Mouse (Mus musculus): ENCODE results near the gene Tns3. TPM values are rescaled to one million over a fixed set of nuclear protein-coding genes. Genes with fewer than 3 reads are reported as not detected.

Tns3 gene
- polyA plus RNA-seq, 1 experiment, result 29.2 TPM

GRCm38 (mm10) chr11:8484538-8484937, 179.8 kb downstream of the Tns3 start:
- H3K27me3 ChIP-seq (ENCODE audit: control insufficient read depth, insufficient read depth, low read length), result no peaks in the 10 kb centered on the region
- peaks cover 13% of the 10 kb centered on the region for H3K4me1 ChIP-seq (ENCODE audit: control insufficient read depth, insufficient read depth, low read length)
- 95% methylated on average over 4 of the region's 4 CpGs for WGBS
- no peak for DNase-seq
- no peak overlapping the region for H3K4me3 ChIP-seq (replicated peaks; ENCODE audit: insufficient read depth, low read depth, low read length)
- TF ChIP-seq CTCF (IDR thresholded peaks at IDR 0.05; ENCODE audit: borderline replicate concordance, insufficient read depth, low read depth, low read length) (no peak), POLR2A (IDR thresholded peaks at IDR 0.05; ENCODE audit: borderline replicate concordance, insufficient read depth, low read length) (no peak)
- no peak overlapping the region for H3K27ac ChIP-seq (ENCODE audit: insufficient read depth, low read length)

GRCm38 (mm10) chr11:8482721-8483120, 181.6 kb downstream of the Tns3 start:
- WGBS, result 11% methylated on average over 3 of the region's 3 CpGs
- DNase-seq, result peak in 1 of 2 experiments; percentile 26
- H3K27me3 ChIP-seq (ENCODE audit: control insufficient read depth, insufficient read depth, low read length), result no peaks in the 10 kb centered on the region
- H3K4me1 ChIP-seq (ENCODE audit: control insufficient read depth, insufficient read depth, low read length), result peaks cover 13% of the 10 kb centered on the region
- H3K4me3 ChIP-seq (replicated peaks; ENCODE audit: insufficient read depth, low read depth, low read length), result no peak overlapping the region
- no peak overlapping the region for H3K27ac ChIP-seq (ENCODE audit: insufficient read depth, low read length)
- TF ChIP-seq CTCF (IDR thresholded peaks at IDR 0.05; ENCODE audit: borderline replicate concordance, insufficient read depth, low read depth, low read length) (no peak), POLR2A (IDR thresholded peaks at IDR 0.05; ENCODE audit: borderline replicate concordance, insufficient read depth, low read length) (no peak)

- no peak overlapping the region for H3K4me3 ChIP-seq (replicated peaks; ENCODE audit: insufficient read depth, low read depth, low read length)
- peaks cover 13% of the 10 kb centered on the region for H3K4me1 ChIP-seq (ENCODE audit: control insufficient read depth, insufficient read depth, low read length)
- TF ChIP-seq POLR2A (IDR thresholded peaks at IDR 0.05; ENCODE audit: borderline replicate concordance, insufficient read depth, low read length) (no peak), CTCF (IDR thresholded peaks at IDR 0.05; ENCODE audit: borderline replicate concordance, insufficient read depth, low read depth, low read length) (no peak)
- no peak overlapping the region for H3K27ac ChIP-seq (ENCODE audit: insufficient read depth, low read length)
- H3K27me3 ChIP-seq (ENCODE audit: control insufficient read depth, insufficient read depth, low read length), result no peaks in the 10 kb centered on the region
- 57% methylated on average over 5 of the region's 5 CpGs for WGBS
- DNase-seq, result no peak
Observed at GRCm38 (mm10) chr11:8481962-8482361, 182.4 kb downstream of the Tns3 start.

- no peak overlapping the region for H3K4me3 ChIP-seq (replicated peaks; ENCODE audit: insufficient read depth, low read depth, low read length)
- WGBS, result 68% methylated on average over 6 of the region's 6 CpGs
- H3K27ac ChIP-seq (ENCODE audit: insufficient read depth, low read length), result no peak overlapping the region
- H3K27me3 ChIP-seq (ENCODE audit: control insufficient read depth, insufficient read depth, low read length), result no peaks in the 10 kb centered on the region
- H3K4me1 ChIP-seq (ENCODE audit: control insufficient read depth, insufficient read depth, low read length), result peaks cover 13% of the 10 kb centered on the region
- no peak for DNase-seq
- TF ChIP-seq POLR2A (IDR thresholded peaks at IDR 0.05; ENCODE audit: borderline replicate concordance, insufficient read depth, low read length) (no peak), CTCF (IDR thresholded peaks at IDR 0.05; ENCODE audit: borderline replicate concordance, insufficient read depth, low read depth, low read length) (no peak)
Observed at GRCm38 (mm10) chr11:8481529-8481928, 182.8 kb downstream of the Tns3 start.

GRCm38 (mm10) chr11:8479858-8480257, 184.5 kb downstream of the Tns3 start:
- no peak overlapping the region for H3K4me3 ChIP-seq (replicated peaks; ENCODE audit: insufficient read depth, low read depth, low read length)
- TF ChIP-seq CTCF (IDR thresholded peaks at IDR 0.05; ENCODE audit: borderline replicate concordance, insufficient read depth, low read depth, low read length) (no peak), POLR2A (IDR thresholded peaks at IDR 0.05; ENCODE audit: borderline replicate concordance, insufficient read depth, low read length) (no peak)
- no peaks in the 10 kb centered on the region for H3K27me3 ChIP-seq (ENCODE audit: control insufficient read depth, insufficient read depth, low read length)
- DNase-seq, result no peak
- peaks cover 13% of the 10 kb centered on the region for H3K4me1 ChIP-seq (ENCODE audit: control insufficient read depth, insufficient read depth, low read length)
- H3K27ac ChIP-seq (ENCODE audit: insufficient read depth, low read length), result no peak overlapping the region
- 79% methylated on average over 2 of the region's 2 CpGs for WGBS

DNA sequence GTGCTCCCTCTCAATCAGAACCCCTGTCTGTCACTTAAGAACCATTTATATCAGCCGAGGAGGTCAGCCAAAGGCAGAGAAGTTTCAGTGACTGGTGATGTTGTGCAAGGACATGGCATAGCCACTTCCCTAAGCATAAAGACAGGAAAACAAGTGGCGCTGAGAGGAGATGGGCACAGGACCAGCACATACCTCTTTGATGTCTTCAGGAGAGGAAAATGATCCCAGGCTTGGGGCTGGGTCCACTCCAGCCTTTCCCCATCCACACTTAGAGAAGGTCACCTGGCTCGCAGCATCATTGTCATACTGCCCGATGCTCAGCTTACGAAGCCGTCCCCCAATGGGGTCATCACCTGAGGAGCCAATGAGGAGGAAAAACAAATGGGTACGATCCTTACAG, 185.0 kb downstream of the Tns3 start:
- TF ChIP-seq POLR2A (IDR thresholded peaks at IDR 0.05; ENCODE audit: borderline replicate concordance, insufficient read depth, low read length), result no peak
- no peak for TF ChIP-seq CTCF (IDR thresholded peaks at IDR 0.05; ENCODE audit: borderline replicate concordance, insufficient read depth, low read depth, low read length)
- Histone ChIP-seq H3K27me3 (ENCODE audit: control insufficient read depth, insufficient read depth, low read length) (no peaks in the 10 kb centered on the region), H3K4me1 (ENCODE audit: control insufficient read depth, insufficient read depth, low read length) (peaks cover 13% of the 10 kb centered on the region), H3K27ac (ENCODE audit: insufficient read depth, low read length) (no peak overlapping the region), H3K4me3 (replicated peaks; ENCODE audit: insufficient read depth, low read depth, low read length) (no peak overlapping the region)
- DNase-seq, result no peak
- 95% methylated on average over 7 of the region's 7 CpGs for WGBS

DNA sequence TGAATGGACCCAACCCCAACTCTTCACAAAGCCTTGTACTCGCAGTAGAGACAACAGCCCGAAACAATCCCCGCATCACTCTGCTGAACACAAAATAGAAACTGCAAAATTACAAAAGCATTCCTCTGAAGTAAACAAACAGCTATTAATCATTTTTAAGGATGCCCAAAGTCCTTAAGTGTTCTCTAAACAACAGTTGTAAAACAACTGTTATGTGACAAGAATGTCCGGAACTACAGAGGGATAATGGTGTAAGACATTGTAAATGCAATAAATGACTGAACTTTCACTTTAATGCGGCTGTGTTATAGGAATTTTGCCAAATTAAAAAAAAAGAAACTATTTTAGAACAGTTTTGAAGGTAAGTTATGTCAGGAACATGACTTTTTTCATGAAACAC, 190.7 kb downstream of the Tns3 start:
- no peak overlapping the region for H3K27ac ChIP-seq (ENCODE audit: insufficient read depth, low read length)
- no peak for DNase-seq
- 96% methylated on average over 5 of the region's 5 CpGs for WGBS
- no peaks in the 10 kb centered on the region for H3K27me3 ChIP-seq (ENCODE audit: control insufficient read depth, insufficient read depth, low read length)
- TF ChIP-seq CTCF (IDR thresholded peaks at IDR 0.05; ENCODE audit: borderline replicate concordance, insufficient read depth, low read depth, low read length) (no peak), POLR2A (IDR thresholded peaks at IDR 0.05; ENCODE audit: borderline replicate concordance, insufficient read depth, low read length) (no peak)
- H3K4me3 ChIP-seq (replicated peaks; ENCODE audit: insufficient read depth, low read depth, low read length), result no peak overlapping the region
- H3K4me1 ChIP-seq (ENCODE audit: control insufficient read depth, insufficient read depth, low read length), result no peaks in the 10 kb centered on the region

DNA sequence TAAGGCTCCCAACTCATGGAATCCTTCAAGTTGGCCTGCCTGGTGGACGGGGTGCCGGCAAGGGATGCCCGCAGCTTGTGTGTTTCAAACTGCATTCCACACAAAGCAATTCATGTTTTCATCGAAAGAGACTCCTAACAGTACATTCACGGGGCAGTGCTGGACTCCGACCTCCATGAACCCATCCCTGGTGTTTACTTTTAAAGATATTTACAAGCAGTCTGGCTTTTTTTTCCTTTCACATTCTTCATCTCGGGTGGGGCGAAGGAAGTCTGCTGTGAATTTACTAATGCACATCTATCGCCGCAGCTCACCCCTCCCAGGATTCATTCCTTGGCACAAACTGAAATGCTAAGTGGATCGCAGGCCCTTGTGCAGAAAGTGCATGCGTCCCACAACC, 191.9 kb downstream of the Tns3 start:
- Histone ChIP-seq H3K27me3 (ENCODE audit: control insufficient read depth, insufficient read depth, low read length) (no peaks in the 10 kb centered on the region), H3K4me3 (replicated peaks; ENCODE audit: insufficient read depth, low read depth, low read length) (no peak overlapping the region), H3K27ac (ENCODE audit: insufficient read depth, low read length) (no peak overlapping the region), H3K4me1 (ENCODE audit: control insufficient read depth, insufficient read depth, low read length) (peaks cover 3% of the 10 kb centered on the region; the same call in 1 of the 2 replicates)
- no peak for TF ChIP-seq POLR2A (IDR thresholded peaks at IDR 0.05; ENCODE audit: borderline replicate concordance, insufficient read depth, low read length)
- no peak for TF ChIP-seq CTCF (IDR thresholded peaks at IDR 0.05; ENCODE audit: borderline replicate concordance, insufficient read depth, low read depth, low read length)
- DNase-seq, result no peak
- 90% methylated on average over 12 of the region's 12 CpGs for WGBS
